In genomic region chr7:74493775-74494174, GRCm38 (mm10) we compare ENCODE assay signal across 21 mouse cellular contexts.
DNase-seq lines count a peak whose midpoint lies in the region; ATAC-seq lines count a peak whose summit lies in the region.
"Had no signal": no experiment of that assay in that cellular context is flagged by ENCODE, and none has a peak within 500 bp of the region (broad histone marks: within the 10 kb centered on the region; RNA-seq: fewer than 3 reads in every experiment).

No protein-coding gene starts in this region.

- ATAC-seq in heart, embryonic 12.5 days (ENCODE audit: insufficient number of reproducible peaks, low FRiP score): no peak
- no peak for ATAC-seq in CD4-positive, CD25-positive, alpha-beta regulatory T cell, adult 4 months
- no peak for ATAC-seq in granulocyte monocyte progenitor cell, adult 5-6 weeks (replicated peaks; ENCODE audit: poor library complexity, severe bottlenecking)
- ATAC-seq: forebrain, embryonic 13.5 days; forebrain, embryonic 15.5 days; forebrain, postnatal 0 days had no signal

- no peaks in the 10 kb centered on the region for H3K36me3 ChIP-seq in heart, embryonic 12.5 days
- H3K36me3 ChIP-seq: embryonic facial prominence, embryonic 10.5 days; embryonic facial prominence, embryonic 12.5 days; forebrain, embryonic 15.5 days had no signal

- DNase-seq in heart, adult 8-10 months (ENCODE audit: low spot score): peak; percentile 37
- peak; percentile 4 for DNase-seq in 3T3-L1 (ENCODE audit: low read depth, low spot score)
- peak; percentile 43 for DNase-seq in Muller cell, postnatal 12 days (ENCODE audit: inconsistent ontology term)
- peak; percentile 21 for DNase-seq in skeletal muscle tissue, adult 2 months (ENCODE audit: low read depth, low spot score)
- DNase-seq: adrenal gland, adult 2 months; adrenal gland, postnatal 10 days; adrenal gland, postnatal 25 days; B cell, adult 2 months; cerebellum, adult 11 months; cerebellum, adult 2 months; cerebellum, adult 9-10 months; cerebellum, postnatal 10 days; cerebellum, postnatal 25 days; forebrain, postnatal 0 days had no signal

- no peak overlapping the region for H3K4me3 ChIP-seq in heart, embryonic 12.5 days
- H3K4me3 ChIP-seq: embryonic facial prominence, embryonic 10.5 days; embryonic facial prominence, embryonic 12.5 days; forebrain, embryonic 13.5 days; forebrain, embryonic 15.5 days had no signal

- WGBS in heart, embryonic 12.5 days: 79% methylated on average over 1 of the region's 1 CpGs

- H3K27me3 ChIP-seq in heart, embryonic 12.5 days (replicated peaks): no peaks in the 10 kb centered on the region
- H3K27me3 ChIP-seq: embryonic facial prominence, embryonic 12.5 days; forebrain, embryonic 15.5 days had no signal

- H3K4me1 ChIP-seq in heart, embryonic 12.5 days (replicated peaks): peaks cover 2% of the 10 kb centered on the region; the same call in 1 of the 2 replicates
- H3K4me1 ChIP-seq: embryonic facial prominence, embryonic 10.5 days; forebrain, embryonic 13.5 days had no signal

- H3K9ac ChIP-seq in heart, embryonic 12.5 days: no peak overlapping the region
- H3K9ac ChIP-seq: embryonic facial prominence, embryonic 12.5 days; forebrain, embryonic 13.5 days; forebrain, embryonic 15.5 days; forebrain, postnatal 0 days had no signal

- no peak overlapping the region for H3K4me2 ChIP-seq in heart, embryonic 12.5 days
- H3K4me2 ChIP-seq: embryonic facial prominence, embryonic 12.5 days; forebrain, embryonic 13.5 days; forebrain, embryonic 15.5 days had no signal

- no peaks in the 10 kb centered on the region for H3K9me3 ChIP-seq in heart, embryonic 12.5 days (replicated peaks)
- H3K9me3 ChIP-seq: embryonic facial prominence, embryonic 10.5 days; embryonic facial prominence, embryonic 12.5 days; forebrain, embryonic 13.5 days; forebrain, embryonic 15.5 days had no signal

- no peak overlapping the region for H3K27ac ChIP-seq in heart, embryonic 12.5 days (ENCODE audit: poor library complexity, severe bottlenecking)
- H3K27ac ChIP-seq: embryonic facial prominence, embryonic 10.5 days; embryonic facial prominence, embryonic 12.5 days; forebrain, embryonic 13.5 days; forebrain, embryonic 15.5 days had no signal
